Mouse (Mus musculus) heart, postnatal 0 days (tissue): ENCODE measurements around the gene Napsa.

Experiments used
- CTCF ChIP-seq: IDR thresholded peaks from 2 replicates; pipeline ENCODE4 v1.5.1; 2016; ENCODE audit warnings: antibody characterized with exemption, control low read depth, low read depth
- EP300 ChIP-seq: IDR thresholded peaks from 2 replicates; pipeline ENCODE4 v1.6.1; 2016; ENCODE audit warnings: antibody characterized with exemption, low read depth

- no peak for TF ChIP-seq CTCF
- TF ChIP-seq EP300, result no peak
Measured at GRCm38 (mm10) chr7:44553196-44553764, 18.9 kb upstream of the Napsa start.
